In genomic region chr13:41200861-41201260, GRCm38 (mm10) we compare ENCODE assay signal across 36 mouse cellular contexts. TPM values are rescaled to one million over a fixed set of nuclear protein-coding genes. Genes with fewer than 3 reads are reported as not detected.
DNase-seq lines count a peak whose midpoint lies in the region; ATAC-seq and TF ChIP-seq lines count a peak whose summit lies in the region.
"Had no signal": no experiment of that assay in that cellular context is flagged by ENCODE, and none has a peak within 500 bp of the region (broad histone marks: within the 10 kb centered on the region; RNA-seq: fewer than 3 reads in every experiment).

No protein-coding gene starts in this region.

- H3K36me3 ChIP-seq in midbrain, postnatal 0 days (ENCODE audit: insufficient read depth, low read length), result peaks cover 7% of the 10 kb centered on the region; the same call in 1 of the 2 replicates
- no peaks in the 10 kb centered on the region for H3K36me3 ChIP-seq in midbrain, embryonic 11.5 days (ENCODE audit: control insufficient read depth, insufficient read depth, low read length)
- H3K36me3 ChIP-seq: embryonic facial prominence, embryonic 13.5 days; forebrain, embryonic 15.5 days; intestine, embryonic 15.5 days; neural tube, embryonic 15.5 days had no signal

- H3K27me3 ChIP-seq in midbrain, postnatal 0 days (ENCODE audit: insufficient read depth, low read length), result no peaks in the 10 kb centered on the region
- H3K27me3 ChIP-seq in midbrain, embryonic 11.5 days (ENCODE audit: control insufficient read depth, insufficient read depth, low read length), result no peaks in the 10 kb centered on the region
- H3K27me3 ChIP-seq: embryonic facial prominence, embryonic 13.5 days; forebrain, embryonic 15.5 days; intestine, embryonic 15.5 days; neural tube, embryonic 15.5 days had no signal

- no peak for DNase-seq in cerebellum, adult 11 months
- no peak for DNase-seq in frontal cortex, postnatal 14 days (ENCODE audit: low spot score in 2 of 2)
- DNase-seq in layer of hippocampus, adult 9-11 months, result peak; percentile 24
- DNase-seq in layer of hippocampus, postnatal 10 days (ENCODE audit: low spot score in 2 of 2), result no peak
- peak; percentile 47 for DNase-seq in midbrain, postnatal 0 days (ENCODE audit: low spot score)
- no peak for DNase-seq in midbrain, embryonic 11.5 days (ENCODE audit: low spot score, missing footprints)
- DNase-seq: adrenal gland, adult 2 months; adrenal gland, postnatal 36 days; gastrocnemius, postnatal 14 days; heart, postnatal 14 days; kidney, adult 2 months; kidney, postnatal 36 days; left cerebral cortex, postnatal 4 days; lung, adult 2 months; lung, postnatal 10 days; midbrain, embryonic 14.5 days; retina, postnatal 1 day; spleen, adult 18-20 months; thymus, postnatal 14 days had no signal

- no peaks in the 10 kb centered on the region for H3K4me1 ChIP-seq in midbrain, postnatal 0 days (ENCODE audit: insufficient read depth, low read length)
- H3K4me1 ChIP-seq in midbrain, embryonic 11.5 days (ENCODE audit: control insufficient read depth, insufficient read depth, low read length), result no peaks in the 10 kb centered on the region
- H3K4me1 ChIP-seq: intestine, embryonic 15.5 days had no signal

- ATAC-seq in cerebellum, adult (ENCODE audit: insufficient number of reproducible peaks, low FRiP score, low TSS enrichment), result 0 out of 2 replicates have a peak, but pooled peaks have one; percentile 23
- 0 out of 2 replicates have a peak, but pooled peaks have one; percentile 21 for ATAC-seq in frontal cortex, adult (ENCODE audit: low TSS enrichment)
- ATAC-seq in midbrain, postnatal 0 days (ENCODE audit: low FRiP score), result no peak
- no peak for ATAC-seq in midbrain, embryonic 11.5 days (ENCODE audit: low FRiP score)
- ATAC-seq: activated CD4-positive, CD25-positive, alpha-beta regulatory T cell, adult 4 months; forebrain, embryonic 15.5 days; hindbrain, embryonic 16.5 days; intestine, embryonic 15.5 days had no signal

- no peak overlapping the region for H3K27ac ChIP-seq in midbrain, postnatal 0 days (ENCODE audit: low read depth, low read length)
- no peak overlapping the region for H3K27ac ChIP-seq in midbrain, embryonic 11.5 days (ENCODE audit: low read depth, low read length)
- H3K27ac ChIP-seq: embryonic facial prominence, embryonic 13.5 days; forebrain, embryonic 10.5 days; forebrain, embryonic 15.5 days; hindbrain, embryonic 10.5 days; intestine, embryonic 15.5 days; liver, embryonic 14.5 days; macrophage; neural tube, embryonic 15.5 days had no signal

- no peak overlapping the region for H3K4me2 ChIP-seq in midbrain, postnatal 0 days (ENCODE audit: low read depth, low read length, poor library complexity, severe bottlenecking)
- H3K4me2 ChIP-seq in midbrain, embryonic 11.5 days, result no peak overlapping the region
- H3K4me2 ChIP-seq: embryonic facial prominence, embryonic 13.5 days; forebrain, embryonic 15.5 days; intestine, embryonic 15.5 days; neural tube, embryonic 15.5 days had no signal

- no peak overlapping the region for H3K9ac ChIP-seq in midbrain, postnatal 0 days (replicated peaks; ENCODE audit: low read length, poor library complexity, severe bottlenecking)
- no peak overlapping the region for H3K9ac ChIP-seq in midbrain, embryonic 11.5 days (ENCODE audit: low read length)
- H3K9ac ChIP-seq: embryonic facial prominence, embryonic 13.5 days; forebrain, embryonic 15.5 days; intestine, embryonic 15.5 days; liver, embryonic 14.5 days; neural tube, embryonic 15.5 days had no signal

- no peaks in the 10 kb centered on the region for H3K9me3 ChIP-seq in midbrain, postnatal 0 days (ENCODE audit: low read length)
- H3K9me3 ChIP-seq in midbrain, embryonic 11.5 days (ENCODE audit: control insufficient read depth, low read length), result no peaks in the 10 kb centered on the region
- H3K9me3 ChIP-seq: embryonic facial prominence, embryonic 13.5 days; forebrain, embryonic 10.5 days; forebrain, embryonic 15.5 days; hindbrain, embryonic 10.5 days; intestine, embryonic 15.5 days; neural tube, embryonic 15.5 days had no signal

- WGBS in midbrain, postnatal 0 days, result 48% methylated on average over 2 of the region's 2 CpGs
- WGBS in midbrain, embryonic 11.5 days, result 85% methylated on average over 2 of the region's 2 CpGs

- no peak for TF ChIP-seq CTCF in midbrain, postnatal 0 days (IDR thresholded peaks at IDR 0.05)

- no peak overlapping the region for H3K4me3 ChIP-seq in midbrain, postnatal 0 days (ENCODE audit: low read depth, low read length)
- no peak overlapping the region for H3K4me3 ChIP-seq in midbrain, embryonic 11.5 days (ENCODE audit: low read depth, low read length)
- H3K4me3 ChIP-seq: embryonic facial prominence, embryonic 13.5 days; forebrain, embryonic 10.5 days; forebrain, embryonic 15.5 days; hindbrain, embryonic 10.5 days; intestine, embryonic 15.5 days; neural tube, embryonic 15.5 days had no signal

RNA-seq across cellular contexts. Expression of gene Elovl2, which starts 19.3 kb away (rescaled TPM):
- total RNA-seq in layer of hippocampus, postnatal 10 days (2021), result 10 to 100 TPM; 42.1 to 44.2 TPM
- total RNA-seq in midbrain, postnatal 0 days (2014; rRNA removed), result 34.1 and 35.6 TPM in 2 replicates
- polyA plus RNA-seq in midbrain, postnatal 0 days (2015; fragmentation: Nextera tagmentation; extraction: Ambion mirVana), result 30.9 and 31.5 TPM in 2 replicates
- 48.3 and 56.3 TPM in 2 replicates for polyA plus RNA-seq in midbrain, embryonic 11.5 days (2014; fragmentation: Nextera tagmentation; extraction: Ambion mirVana)
- total RNA-seq: CH12.LX; common myeloid progenitor, adult 5-6 weeks; granulocyte monocyte progenitor cell, adult 5-6 weeks; megakaryocyte-erythroid progenitor cell, adult 5-6 weeks had no signal
- polyA plus RNA-seq: activated CD4-positive, CD25-positive, alpha-beta regulatory T cell, adult 4 months; C2C12 had no signal

RNA-seq across cellular contexts. Expression of gene Smim13, which starts 48.8 kb away (rescaled TPM):
- 100 to 1,000 TPM; 122 to 128 TPM for total RNA-seq in layer of hippocampus, postnatal 10 days (2021)
- 46.5 and 59.2 TPM in 2 replicates for total RNA-seq in midbrain, postnatal 0 days (2014; rRNA removed)
- polyA plus RNA-seq in midbrain, postnatal 0 days (2015; fragmentation: Nextera tagmentation; extraction: Ambion mirVana), result 24.8 and 27.8 TPM in 2 replicates
- 13.2 and 13.7 TPM in 2 replicates for polyA plus RNA-seq in midbrain, embryonic 11.5 days (2014; fragmentation: Nextera tagmentation; extraction: Ambion mirVana)

Comparison
In these comparisons a context has a peak if more than half of its experiments do, and no peak if none do; other contexts are left out.
1. DNase-seq: peak in layer of hippocampus, adult 9-11 months (single experiment) and midbrain, postnatal 0 days (single experiment); none in cerebellum, adult 11 months (single experiment), frontal cortex, postnatal 14 days (0 of 2), layer of hippocampus, postnatal 10 days (0 of 2) and midbrain, embryonic 11.5 days (single experiment).
2. ATAC-seq: peak in cerebellum, adult (single experiment) and frontal cortex, adult (single experiment); none in midbrain, postnatal 0 days (single experiment) and midbrain, embryonic 11.5 days (single experiment).